Mouse (Mus musculus) hindbrain, embryonic 14.5 days (tissue): ENCODE data around the gene Keap1. TPM values are rescaled to one million over a fixed set of nuclear protein-coding genes. Genes with fewer than 3 reads are reported as not detected.
"Not testable (repeated sequence)": the region's sequence is repeated elsewhere in the genome, so short reads cannot be mapped to it uniquely, and the experiment has no call there.

Experiments used
- ATAC-seq: fragments of 200-750 bp; cut with Nextera tagmentation; 2 replicates; pipeline ENCODE4 v1.8.0; 2017; ENCODE audit warnings: moderate number of reproducible peaks, mild to moderate bottlenecking, moderate TSS enrichment, moderate library complexity; ENCODE audit not compliant: low FRiP score
- DNase-seq: peaks from one replicate; pipeline ENCODE4 v3.0.0-alpha.2; 2015; ENCODE audit warnings: low spot score
- H3K27ac ChIP-seq: fragments of 300-500 bp; sonication (generic); 2 replicates; pipeline ENCODE4 v1.5.1; 2014; ENCODE audit warnings: mild to moderate bottlenecking, moderate library complexity
- H3K27me3 ChIP-seq: fragments of 300-500 bp; sonication (generic); 2 replicates; pipeline ENCODE4 v1.6.1; 2014; ENCODE audit warnings: mild to moderate bottlenecking, low read length, mixed read lengths; ENCODE audit not compliant: control insufficient read depth, insufficient read depth
- H3K36me3 ChIP-seq: fragments of 300-500 bp; sonication (generic); replicated peaks from 2 replicates; pipeline ENCODE4 v1.6.1; 2014; ENCODE audit not compliant: control insufficient read depth, insufficient read depth
- H3K4me1 ChIP-seq: fragments of 300-500 bp; sonication (generic); replicated peaks from 2 replicates; pipeline ENCODE4 v1.6.1; 2014; ENCODE audit warnings: antibody characterized with exemption, low read length, mixed read lengths; ENCODE audit not compliant: control insufficient read depth, insufficient read depth
- H3K4me2 ChIP-seq: fragments of 300-500 bp; sonication (generic); replicated peaks from 2 replicates; pipeline ENCODE4 v1.6.1; 2014; ENCODE audit warnings: mild to moderate bottlenecking, moderate library complexity
- H3K4me3 ChIP-seq: fragments of 300-500 bp; sonication (generic); replicated peaks from 2 replicates; pipeline ENCODE4 v1.5.1; 2014; ENCODE audit warnings: mild to moderate bottlenecking, low read length
- H3K9ac ChIP-seq: fragments of 300-500 bp; sonication (generic); 2 replicates; pipeline ENCODE4 v1.6.1; 2014
- H3K9me3 ChIP-seq: fragments of 300-500 bp; sonication (generic); 2 replicates; pipeline ENCODE4 v1.6.1; 2016; ENCODE audit warnings: low read length; ENCODE audit not compliant: control insufficient read depth
- WGBS: fragments of 180-500 bp; shearing (Covaris S2); extraction: QIAGEN DNeasy Blood & Tissue Kit; methylation state at CpG from one replicate; pipeline ENCODE4 v1.1.7; 2014; 5-methylcytosine and 5-hydroxymethylcytosine counted together
- polyA plus RNA-seq: library from polyadenylated mRNA; unstranded; fragments of >200 nt; fragmentation: Nextera tagmentation; extraction: Ambion mirVana; gene quantifications from 2 replicates; pipeline ENCODE4 v1.2.1, GENCODE M21; 2014

Keap1 gene
- polyA plus RNA-seq, 1 experiment from 2014 or later = 43.6 TPM

GRCm38 (mm10) chr9:21196521-21197433 lies 42.4 kb downstream of the Keap1 start:
- ATAC-seq = peak; percentile 81
- DNase-seq = peak; percentile 67
- Histone ChIP-seq H3K27me3 (no peaks in the 10 kb centered on the region), H3K4me3 (peak overlapping the region; percentile 48), H3K4me1 (peaks cover 17% of the 10 kb centered on the region), H3K4me2 (peak overlapping the region; percentile 94), H3K36me3 (peaks cover 8% of the 10 kb centered on the region; the same call in 1 of the 2 replicates), H3K9ac (peak overlapping the region; percentile 70), H3K9me3 (no peaks in the 10 kb centered on the region), H3K27ac (peak overlapping the region; percentile 6; the same call in 1 of the 2 replicates)
- WGBS = 25% methylated on average over 15 of the region's 19 CpGs

DNA sequence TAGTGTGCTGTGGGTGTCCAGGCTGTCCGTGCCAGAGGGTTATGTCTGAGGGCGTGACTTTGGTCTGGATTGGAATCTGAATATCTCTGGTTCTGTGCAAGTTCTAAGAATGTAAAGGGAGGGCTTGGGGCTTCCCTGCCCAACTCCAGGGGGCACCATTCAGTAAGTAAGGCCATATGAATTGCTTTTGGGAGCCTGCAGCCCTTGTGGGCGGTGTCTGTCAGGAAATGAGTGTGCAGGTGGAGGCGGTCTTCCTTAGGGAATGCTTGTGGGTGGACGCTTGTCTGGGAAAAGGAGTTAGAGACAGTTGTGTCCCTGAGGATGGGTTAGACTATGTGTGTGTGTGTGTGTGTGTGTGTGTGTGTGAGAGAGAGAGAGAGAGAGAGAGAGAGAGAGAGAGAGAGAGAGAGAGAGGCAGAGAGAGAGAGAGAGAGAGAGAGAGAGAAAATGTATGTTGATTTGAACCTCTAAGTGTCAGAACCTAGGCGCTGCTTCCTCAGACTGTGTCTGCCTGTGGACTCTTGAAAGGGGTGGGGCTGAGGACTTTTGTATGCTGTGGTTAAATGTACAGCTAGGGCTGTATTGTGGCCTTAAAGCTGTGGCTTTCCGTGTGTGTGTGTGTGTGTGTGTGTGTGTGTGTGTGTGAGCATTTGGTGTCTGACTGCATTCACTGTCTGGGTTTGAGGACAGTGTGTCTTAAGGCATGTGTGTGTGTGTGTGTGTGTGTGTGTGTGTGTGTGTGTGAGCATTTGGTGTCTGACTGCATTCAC lies 43.2 kb downstream of the Keap1 start:
- not testable (repeated sequence) for H3K9me3 ChIP-seq, H3K36me3 ChIP-seq, H3K27ac ChIP-seq, H3K27me3 ChIP-seq, H3K9ac ChIP-seq, DNase-seq
- peak; percentile 16; the same call in 1 of the 2 replicates for ATAC-seq
- Histone ChIP-seq H3K4me2 (peak overlapping the region; percentile 94), H3K4me1 (peaks cover 17% of the 10 kb centered on the region), H3K4me3 (peak overlapping the region; percentile 48; the same call in 1 of the 2 replicates)
- WGBS = 52% methylated on average over 7 of the region's 7 CpGs

- DNase-seq (no peak), ATAC-seq (no peak)
- Histone ChIP-seq H3K4me1 (peaks cover 17% of the 10 kb centered on the region), H3K9ac (no peak overlapping the region), H3K36me3 (no peaks in the 10 kb centered on the region), H3K4me2 (no peak overlapping the region), H3K27me3 (no peaks in the 10 kb centered on the region), H3K4me3 (no peak overlapping the region), H3K9me3 (no peaks in the 10 kb centered on the region), H3K27ac (no peak overlapping the region)
- WGBS = 84% methylated on average over 4 of the region's 4 CpGs
Observed at GRCm38 (mm10) chr9:21194787-21195493, 44.2 kb downstream of the Keap1 start.

DNA sequence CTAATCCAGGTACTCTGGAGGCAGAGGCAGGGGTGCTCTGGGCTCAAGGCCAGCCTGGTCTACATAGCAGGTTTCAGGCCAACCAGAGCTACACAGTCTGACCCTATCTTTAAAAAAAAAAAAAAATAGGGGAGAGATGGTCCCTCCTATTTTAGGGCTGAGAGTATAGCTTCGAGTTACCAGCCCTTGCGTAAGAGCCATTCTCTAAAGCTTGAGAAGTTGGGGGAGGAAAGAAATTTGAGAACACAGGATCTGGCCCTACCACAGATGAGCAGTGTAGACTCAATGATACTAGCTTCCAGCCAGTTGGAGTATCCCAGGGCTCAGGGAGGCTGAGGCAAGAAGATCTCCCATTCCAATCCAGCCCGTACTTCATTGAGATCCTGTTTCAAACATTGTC lies 45.4 kb downstream of the Keap1 start:
- Histone ChIP-seq H3K4me3 (no peak overlapping the region), H3K4me1 (peaks cover 17% of the 10 kb centered on the region), H3K27ac (no peak overlapping the region), H3K36me3 (no peaks in the 10 kb centered on the region), H3K9ac (no peak overlapping the region), H3K9me3 (no peaks in the 10 kb centered on the region), H3K27me3 (no peaks in the 10 kb centered on the region), H3K4me2 (no peak overlapping the region)
- DNase-seq (no peak), ATAC-seq (no peak)
- WGBS = 86% methylated on average over 3 of the region's 3 CpGs

DNA sequence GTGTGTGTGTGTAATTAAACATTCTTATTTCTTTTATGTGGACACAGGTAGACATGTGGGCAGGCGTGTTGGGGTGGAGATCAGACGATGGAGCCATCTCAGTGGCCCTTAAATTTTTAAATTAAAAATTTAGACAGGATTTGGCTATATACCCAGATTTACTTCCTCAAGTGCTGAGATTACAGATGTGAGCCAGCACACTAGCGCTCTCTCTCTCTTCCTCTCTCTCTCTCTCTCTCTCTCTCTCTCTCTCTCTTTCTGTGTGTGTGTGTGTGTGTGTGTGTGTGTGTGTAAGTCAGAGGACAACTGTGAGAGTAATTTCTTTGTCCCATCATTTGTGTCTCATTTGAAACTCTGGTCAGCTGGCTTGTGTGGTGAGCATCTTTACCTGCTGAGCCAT lies 48.5 kb downstream of the Keap1 start:
- H3K4me3 ChIP-seq = no peak overlapping the region
- H3K27ac ChIP-seq = no peak overlapping the region
- H3K4me1 ChIP-seq = no peaks in the 10 kb centered on the region
- 60% methylated on average over 3 of the region's 3 CpGs for WGBS
- H3K9ac ChIP-seq = no peak overlapping the region
- no peak overlapping the region for H3K4me2 ChIP-seq
- no peaks in the 10 kb centered on the region for H3K27me3 ChIP-seq
- H3K36me3 ChIP-seq = no peaks in the 10 kb centered on the region
- H3K9me3 ChIP-seq = no peaks in the 10 kb centered on the region
- no peak for ATAC-seq
- DNase-seq = no peak

- WGBS = 45% methylated on average over 7 of the region's 7 CpGs
- Histone ChIP-seq H3K4me1 (no peaks in the 10 kb centered on the region), H3K27me3 (no peaks in the 10 kb centered on the region; the same call in 1 of the 2 replicates), H3K9ac (no peak overlapping the region), H3K27ac (no peak overlapping the region), H3K4me2 (no peak overlapping the region), H3K36me3 (no peaks in the 10 kb centered on the region), H3K9me3 (no peaks in the 10 kb centered on the region), H3K4me3 (no peak overlapping the region)
- no peak for DNase-seq
- ATAC-seq = no peak
Observed at GRCm38 (mm10) chr9:21189905-21190304, 49.3 kb downstream of the Keap1 start.

- Histone ChIP-seq H3K27ac (no peak overlapping the region), H3K4me2 (no peak overlapping the region), H3K27me3 (peaks cover 25% of the 10 kb centered on the region), H3K9me3 (no peaks in the 10 kb centered on the region), H3K9ac (no peak overlapping the region), H3K4me3 (no peak overlapping the region), H3K4me1 (0 out of 2 replicates have a peak, but pooled peaks cover 3% of the 10 kb centered on the region), H3K36me3 (no peaks in the 10 kb centered on the region)
- DNase-seq (no peak), ATAC-seq (no peak)
- 97% methylated on average over 5 of the region's 5 CpGs for WGBS
Observed at GRCm38 (mm10) chr9:21185436-21185835, 53.7 kb downstream of the Keap1 start.

GRCm38 (mm10) chr9:21184733-21185132 lies 54.4 kb downstream of the Keap1 start:
- Histone ChIP-seq H3K36me3 (no peaks in the 10 kb centered on the region), H3K4me3 (no peak overlapping the region), H3K4me2 (no peak overlapping the region), H3K9ac (no peak overlapping the region), H3K9me3 (no peaks in the 10 kb centered on the region), H3K4me1 (0 out of 2 replicates have a peak, but pooled peaks cover 3% of the 10 kb centered on the region), H3K27me3 (peaks cover 25% of the 10 kb centered on the region), H3K27ac (no peak overlapping the region)
- no peak for ATAC-seq
- DNase-seq = no peak
- 39% methylated on average over 2 of the region's 2 CpGs for WGBS
